Mouse (Mus musculus): ENCODE results near the gene Slamf9.

Slamf9 gene

GRCm38 (mm10) chr1:172475054-172475741, at the start of gene Slamf9:
TSS of gene Slamf9 (plus strand) at chr1:172475358.
- no peak for ATAC-seq (ENCODE audit: insufficient number of reproducible peaks, low FRiP score, low TSS enrichment)

- no peak for ATAC-seq (ENCODE audit: insufficient number of reproducible peaks, low FRiP score, low TSS enrichment)
Observed at GRCm38 (mm10) chr1:172426419-172426818, 48.7 kb upstream of the Slamf9 start.

- ATAC-seq (ENCODE audit: insufficient number of reproducible peaks, low FRiP score, low TSS enrichment): no peak
Observed at GRCm38 (mm10) chr1:172427841-172428240, 47.3 kb upstream of the Slamf9 start.

GRCm38 (mm10) chr1:172428614-172429013, 46.5 kb upstream of the Slamf9 start:
- no peak for ATAC-seq (ENCODE audit: insufficient number of reproducible peaks, low FRiP score, low TSS enrichment)

- no peak for ATAC-seq (ENCODE audit: insufficient number of reproducible peaks, low FRiP score, low TSS enrichment)
Observed at GRCm38 (mm10) chr1:172430731-172431220, 44.4 kb upstream of the Slamf9 start.

GRCm38 (mm10) chr1:172431836-172432586, 43.1 kb upstream of the Slamf9 start:
- no peak for ATAC-seq (ENCODE audit: insufficient number of reproducible peaks, low FRiP score, low TSS enrichment)

GRCm38 (mm10) chr1:172432587-172432955, 42.6 kb upstream of the Slamf9 start:
- ATAC-seq (ENCODE audit: insufficient number of reproducible peaks, low FRiP score, low TSS enrichment): no peak

- no peak for ATAC-seq (ENCODE audit: insufficient number of reproducible peaks, low FRiP score, low TSS enrichment)
Observed at GRCm38 (mm10) chr1:172433012-172433850, 41.9 kb upstream of the Slamf9 start.

- no peak for ATAC-seq (ENCODE audit: insufficient number of reproducible peaks, low FRiP score, low TSS enrichment)
Observed at GRCm38 (mm10) chr1:172433851-172434165, 41.4 kb upstream of the Slamf9 start.

GRCm38 (mm10) chr1:172436785-172437184, 38.4 kb upstream of the Slamf9 start:
- ATAC-seq (ENCODE audit: insufficient number of reproducible peaks, low FRiP score, low TSS enrichment): no peak

- no peak for ATAC-seq (ENCODE audit: insufficient number of reproducible peaks, low FRiP score, low TSS enrichment)
Observed at GRCm38 (mm10) chr1:172438621-172439020, 36.5 kb upstream of the Slamf9 start.

GRCm38 (mm10) chr1:172440521-172440920, 34.6 kb upstream of the Slamf9 start:
- ATAC-seq (ENCODE audit: insufficient number of reproducible peaks, low FRiP score, low TSS enrichment): no peak

- no peak for ATAC-seq (ENCODE audit: insufficient number of reproducible peaks, low FRiP score, low TSS enrichment)
Observed at GRCm38 (mm10) chr1:172441935-172442445, 33.2 kb upstream of the Slamf9 start.

GRCm38 (mm10) chr1:172450226-172450625, 24.9 kb upstream of the Slamf9 start:
- ATAC-seq (ENCODE audit: insufficient number of reproducible peaks, low FRiP score, low TSS enrichment): no peak

- ATAC-seq (ENCODE audit: insufficient number of reproducible peaks, low FRiP score, low TSS enrichment): no peak
Observed at GRCm38 (mm10) chr1:172450848-172451470, 24.2 kb upstream of the Slamf9 start.

GRCm38 (mm10) chr1:172452911-172453310, 22.2 kb upstream of the Slamf9 start:
- ATAC-seq (ENCODE audit: insufficient number of reproducible peaks, low FRiP score, low TSS enrichment): no peak

GRCm38 (mm10) chr1:172453810-172454209, 21.3 kb upstream of the Slamf9 start:
- ATAC-seq (ENCODE audit: insufficient number of reproducible peaks, low FRiP score, low TSS enrichment): no peak

GRCm38 (mm10) chr1:172455416-172455815, 19.7 kb upstream of the Slamf9 start:
- ATAC-seq (ENCODE audit: insufficient number of reproducible peaks, low FRiP score, low TSS enrichment): no peak

- no peak for ATAC-seq (ENCODE audit: insufficient number of reproducible peaks, low FRiP score, low TSS enrichment)
Observed at GRCm38 (mm10) chr1:172456001-172456677, 19.0 kb upstream of the Slamf9 start.

GRCm38 (mm10) chr1:172457196-172457595, 18.0 kb upstream of the Slamf9 start:
- ATAC-seq (ENCODE audit: insufficient number of reproducible peaks, low FRiP score, low TSS enrichment): no peak
